Mouse (Mus musculus) intestine, postnatal 0 days (tissue): ENCODE results near the gene Clasp2. TPM values are rescaled to one million over a fixed set of nuclear protein-coding genes. Genes with fewer than 3 reads are reported as not detected.

ENCODE experiments used
- ATAC-seq: fragments of 200-750 bp; cut with Nextera tagmentation; 2 replicates; pipeline ENCODE4 v1.8.0; 2017; ENCODE audit warnings: mild to moderate bottlenecking, moderate TSS enrichment, moderate library complexity
- H3K27ac ChIP-seq: fragments of 300-500 bp; sonication (generic); 2 replicates; pipeline ENCODE4 v1.5.1; 2014; ENCODE audit warnings: mild to moderate bottlenecking, low read depth, low read length, moderate library complexity
- H3K27me3 ChIP-seq: fragments of 300-500 bp; sonication (generic); replicated peaks from 2 replicates; pipeline ENCODE4 v1.6.1; 2014; ENCODE audit warnings: low read length, mixed read lengths; ENCODE audit not compliant: control insufficient read depth, insufficient read depth
- H3K36me3 ChIP-seq: fragments of 300-500 bp; sonication (generic); 2 replicates; pipeline ENCODE4 v1.6.1; 2014; ENCODE audit warnings: mild to moderate bottlenecking, moderate library complexity; ENCODE audit not compliant: control insufficient read depth, insufficient read depth
- H3K4me1 ChIP-seq: fragments of 300-500 bp; sonication (generic); replicated peaks from 2 replicates; pipeline ENCODE4 v1.6.1; 2014; ENCODE audit warnings: antibody characterized with exemption, low read length, mixed read lengths; ENCODE audit not compliant: control insufficient read depth, insufficient read depth
- H3K4me2 ChIP-seq: fragments of 300-500 bp; sonication (generic); replicated peaks from 2 replicates; pipeline ENCODE4 v1.6.1; 2014; ENCODE audit warnings: low read depth, mild to moderate bottlenecking, moderate library complexity
- H3K4me3 ChIP-seq: fragments of 300-500 bp; sonication (generic); 2 replicates; pipeline ENCODE4 v1.5.1; 2014; ENCODE audit warnings: low read depth, low read length
- H3K9ac ChIP-seq: fragments of 300-500 bp; sonication (generic); 2 replicates; pipeline ENCODE4 v1.6.1; 2014; ENCODE audit warnings: mild to moderate bottlenecking, low read depth, low read length
- H3K9me3 ChIP-seq: fragments of 300-500 bp; sonication (generic); 2 replicates; pipeline ENCODE4 v1.6.1; 2016; ENCODE audit warnings: mixed run types; ENCODE audit not compliant: control insufficient read depth
- CTCF ChIP-seq: sonication (generic); IDR thresholded peaks from 2 replicates; pipeline ENCODE4 v1.5.1; 2016; ENCODE audit warnings: low read depth, mild to moderate bottlenecking, control low read depth, antibody characterized with exemption, moderate library complexity
- WGBS: fragments of 180-500 bp; shearing (Covaris S2); extraction: QIAGEN DNeasy Blood & Tissue Kit; methylation state at CpG from one replicate; pipeline ENCODE4 v1.1.7; 2014; 5-methylcytosine and 5-hydroxymethylcytosine counted together
- polyA plus RNA-seq: library from polyadenylated mRNA; unstranded; fragments of >200 nt; fragmentation: Nextera tagmentation; extraction: Ambion mirVana; gene quantifications from 2 replicates; pipeline ENCODE4 v1.2.1, GENCODE M21; 2015

The Clasp2 gene
- polyA plus RNA-seq, 1 experiment from 2014 or later, result 7.2 TPM

DNA sequence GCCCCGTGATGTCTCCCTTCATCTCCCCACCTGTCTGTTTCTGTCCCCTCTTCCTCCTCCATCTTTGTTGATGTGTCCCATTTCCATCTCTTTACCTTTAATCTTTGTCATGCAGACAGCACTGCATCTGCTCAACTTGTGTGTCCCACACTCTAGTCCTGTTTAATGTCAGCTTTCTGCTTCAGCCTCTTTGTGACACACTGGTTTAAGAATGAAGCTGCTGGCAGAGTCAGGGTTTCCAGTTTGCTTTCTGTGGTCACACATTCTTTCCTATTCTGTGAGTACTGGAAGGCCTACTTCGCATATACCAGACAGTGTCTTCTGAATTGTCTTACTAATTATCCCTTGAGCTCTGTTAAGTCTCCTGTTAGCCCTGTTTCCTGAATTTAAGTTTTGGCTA is 62.5 kb downstream of the Clasp2 start:
- H3K9ac ChIP-seq, result no peak overlapping the region
- H3K27ac ChIP-seq, result no peak overlapping the region
- no peak for ATAC-seq
- 80% methylated on average over 2 of the region's 2 CpGs for WGBS
- no peak for TF ChIP-seq CTCF
- H3K4me1 ChIP-seq, result no peaks in the 10 kb centered on the region
- no peak overlapping the region for H3K4me3 ChIP-seq
- no peaks in the 10 kb centered on the region for H3K27me3 ChIP-seq
- no peak overlapping the region for H3K4me2 ChIP-seq
- H3K9me3 ChIP-seq, result no peaks in the 10 kb centered on the region
- H3K36me3 ChIP-seq, result no peaks in the 10 kb centered on the region

DNA sequence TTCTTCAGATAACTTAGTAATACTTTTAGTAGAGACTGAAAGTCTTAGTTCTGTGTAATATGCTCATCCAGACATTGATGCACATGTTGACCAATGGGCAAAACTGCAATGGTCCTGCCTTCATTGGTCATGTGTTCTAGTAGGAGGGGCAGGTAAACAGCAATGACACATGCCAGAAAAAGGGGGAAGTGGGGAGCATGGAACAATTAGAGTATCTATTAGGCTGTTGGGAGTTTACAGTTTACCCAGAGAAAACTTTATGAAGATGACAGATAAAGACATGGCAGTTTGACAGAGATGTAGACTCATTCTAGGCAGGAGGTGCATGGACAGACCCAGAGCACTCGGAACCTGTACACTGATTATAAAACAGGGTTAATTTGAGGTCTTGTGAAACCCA is 64.1 kb downstream of the Clasp2 start:
- H3K27ac ChIP-seq, result no peak overlapping the region
- H3K36me3 ChIP-seq, result no peaks in the 10 kb centered on the region
- H3K27me3 ChIP-seq, result no peaks in the 10 kb centered on the region
- H3K4me3 ChIP-seq, result no peak overlapping the region
- no peak for TF ChIP-seq CTCF
- H3K9me3 ChIP-seq, result no peaks in the 10 kb centered on the region
- 76% methylated on average over 1 of the region's 1 CpGs for WGBS
- no peak overlapping the region for H3K4me2 ChIP-seq
- no peaks in the 10 kb centered on the region for H3K4me1 ChIP-seq
- no peak overlapping the region for H3K9ac ChIP-seq
- ATAC-seq, result no peak

DNA sequence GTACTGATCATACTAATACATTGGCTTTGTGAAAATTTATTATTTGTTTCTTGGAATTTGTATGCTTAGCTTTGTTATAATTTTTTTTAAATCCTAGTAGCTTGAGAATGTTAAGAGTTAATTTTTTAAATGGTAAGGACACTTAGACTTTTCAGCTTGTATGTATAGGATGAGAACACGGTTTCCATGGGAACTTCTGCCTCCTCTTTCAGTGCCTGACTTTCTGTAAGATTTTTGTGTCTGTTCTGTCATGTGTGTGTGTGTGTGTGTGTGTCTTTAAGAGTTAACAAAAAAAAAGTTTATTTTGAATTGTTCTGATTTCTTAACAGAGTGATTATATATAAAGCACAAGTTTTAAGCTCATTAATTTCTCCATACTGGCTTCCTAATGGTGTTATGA is 70.1 kb downstream of the Clasp2 start:
- WGBS, result 53% methylated on average over 1 of the region's 1 CpGs
- Histone ChIP-seq H3K9ac (no peak overlapping the region), H3K4me3 (no peak overlapping the region), H3K9me3 (no peaks in the 10 kb centered on the region), H3K27me3 (no peaks in the 10 kb centered on the region), H3K36me3 (peaks cover 4% of the 10 kb centered on the region; the same call in 1 of the 2 replicates), H3K27ac (no peak overlapping the region), H3K4me1 (no peaks in the 10 kb centered on the region), H3K4me2 (peak overlapping the region; percentile 57; the same call in 1 of the 2 replicates)
- no peak for TF ChIP-seq CTCF
- no peak for ATAC-seq

DNA sequence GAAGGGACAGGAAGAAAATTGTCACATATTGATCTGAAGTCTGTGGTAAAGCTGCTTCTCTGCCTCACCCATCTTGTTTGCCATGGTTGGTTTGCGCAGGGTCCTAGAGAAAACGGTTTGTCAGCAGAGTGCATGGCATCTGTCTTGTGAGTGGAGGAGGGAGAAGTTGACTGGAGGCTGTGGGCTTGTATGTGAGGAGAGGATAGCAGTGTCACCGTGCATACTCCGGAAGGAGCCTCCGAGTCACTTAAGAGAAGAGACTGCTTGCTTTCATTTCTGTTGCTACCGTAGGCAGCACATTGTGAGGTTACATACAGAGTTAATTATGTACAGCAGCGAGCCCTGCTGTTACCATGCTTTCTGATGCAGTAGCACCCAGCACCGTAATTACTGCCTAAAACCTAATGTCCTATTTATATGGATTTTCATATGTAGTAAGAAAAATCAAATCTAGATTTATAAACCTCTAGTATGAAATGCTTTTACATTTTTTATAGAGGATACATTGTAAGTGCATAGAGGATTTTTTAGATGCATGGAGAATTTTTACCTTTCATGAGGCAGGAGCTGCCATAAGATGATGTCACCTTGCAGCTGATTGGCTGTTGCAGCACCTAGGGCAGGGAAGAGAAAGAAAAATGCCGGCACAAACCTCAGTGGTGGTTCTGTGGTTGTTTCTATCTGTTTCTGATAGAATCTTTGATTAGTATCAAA is 70.8 kb downstream of the Clasp2 start:
- peak; percentile 78 for ATAC-seq
- Histone ChIP-seq H3K4me1 (no peaks in the 10 kb centered on the region), H3K27ac (no peak overlapping the region), H3K4me2 (peak overlapping the region; percentile 57), H3K9ac (0 out of 2 replicates have a peak overlapping the region, but pooled peaks have one; percentile 19), H3K4me3 (peak overlapping the region; percentile 30), H3K27me3 (no peaks in the 10 kb centered on the region), H3K9me3 (no peaks in the 10 kb centered on the region), H3K36me3 (peaks cover 4% of the 10 kb centered on the region; the same call in 1 of the 2 replicates)
- 25% methylated on average over 9 of the region's 9 CpGs for WGBS
- 0 out of 2 replicates have a peak, but pooled peaks have one; percentile 19 for TF ChIP-seq CTCF

DNA sequence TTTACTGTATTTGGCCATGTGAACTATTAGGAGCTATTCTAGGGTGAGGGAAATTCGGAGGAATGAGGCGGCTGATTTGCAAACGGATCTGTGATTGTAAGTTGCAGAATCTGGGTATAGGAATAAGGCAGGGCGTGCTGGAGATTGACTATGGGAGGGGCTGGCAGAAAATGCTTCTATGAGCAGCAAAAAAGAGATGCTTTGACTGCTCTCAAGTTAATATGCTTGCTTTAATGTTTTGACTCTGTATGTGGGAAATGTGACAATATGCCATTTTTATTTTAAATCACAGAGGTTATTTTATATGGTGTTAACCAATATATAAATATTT is 71.4 kb downstream of the Clasp2 start:
- TF ChIP-seq CTCF, result no peak
- H3K9ac ChIP-seq, result no peak overlapping the region
- no peak for ATAC-seq

DNA sequence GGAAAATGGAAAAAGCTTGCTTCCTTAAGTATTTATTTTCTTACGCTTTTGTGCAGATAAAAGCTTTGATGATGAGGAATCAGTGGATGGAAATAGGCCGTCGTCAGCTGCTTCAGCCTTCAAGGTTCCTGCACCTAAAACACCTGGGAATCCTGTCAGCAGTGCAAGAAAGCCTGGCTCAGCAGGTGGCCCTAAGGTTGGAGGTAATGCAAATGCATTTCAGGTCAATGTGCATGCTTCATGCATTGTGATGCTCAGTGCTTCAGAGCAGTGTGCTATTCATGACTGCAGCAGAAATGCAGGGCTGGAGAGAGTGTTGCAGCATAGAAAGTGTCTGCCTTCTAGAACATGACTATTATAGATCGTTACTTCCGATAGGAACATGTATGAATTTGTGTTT is 71.8 kb downstream of the Clasp2 start:
- ATAC-seq, result no peak
- Histone ChIP-seq H3K4me2 (no peak overlapping the region), H3K4me1 (no peaks in the 10 kb centered on the region), H3K36me3 (peaks cover 4% of the 10 kb centered on the region; the same call in 1 of the 2 replicates), H3K9me3 (no peaks in the 10 kb centered on the region), H3K4me3 (no peak overlapping the region), H3K9ac (no peak overlapping the region), H3K27me3 (no peaks in the 10 kb centered on the region), H3K27ac (no peak overlapping the region)
- no peak for TF ChIP-seq CTCF
- WGBS, result 90% methylated on average over 5 of the region's 5 CpGs

More for the DNA sequence above, 71.4 kb downstream of the Clasp2 start:
- H3K4me1 ChIP-seq, result no peaks in the 10 kb centered on the region
- no peak overlapping the region for H3K27ac ChIP-seq
- peaks cover 4% of the 10 kb centered on the region; the same call in 1 of the 2 replicates for H3K36me3 ChIP-seq
- H3K4me3 ChIP-seq, result peak overlapping the region; percentile 30
- H3K9me3 ChIP-seq, result no peaks in the 10 kb centered on the region
- no peaks in the 10 kb centered on the region for H3K27me3 ChIP-seq
- peak overlapping the region; percentile 57 for H3K4me2 ChIP-seq
- 65% methylated on average over 4 of the region's 4 CpGs for WGBS
